Mouse (Mus musculus): ENCODE results near the gene Zswim8. TPM values are rescaled to one million over a fixed set of nuclear protein-coding genes. Genes with fewer than 3 reads are reported as not detected.

Zswim8 gene
- polyA plus RNA-seq, 1 experiment from 2014 or later, result 22.3 TPM

DNA sequence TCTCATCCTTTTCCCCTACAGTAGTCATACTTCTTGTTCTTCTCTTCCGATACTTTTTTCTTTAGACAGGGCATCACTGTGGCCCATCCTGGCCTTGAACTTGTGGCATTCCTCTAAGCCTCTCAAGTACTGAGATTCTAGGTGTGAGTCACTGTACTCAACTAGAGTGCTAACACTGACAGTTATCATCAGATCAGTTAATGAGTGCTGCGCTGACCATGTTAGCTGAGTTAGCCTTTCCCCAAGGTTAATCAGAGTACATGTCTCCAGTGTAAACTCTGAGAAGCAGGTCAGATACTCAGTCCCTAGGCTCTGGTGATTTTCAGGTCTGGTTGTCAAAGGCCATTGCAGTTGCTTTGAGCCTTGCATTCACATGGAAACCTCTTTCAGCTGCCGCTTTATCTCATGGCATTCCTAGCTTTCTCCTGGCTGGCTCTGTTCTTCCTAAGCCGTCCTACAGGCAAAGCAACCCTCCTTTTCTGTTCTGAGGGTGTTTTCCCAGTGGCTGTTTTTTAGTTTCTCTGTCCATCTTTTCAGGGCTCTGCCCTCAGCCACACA, 42.2 kb downstream of the Zswim8 start:
- H3K27me3 ChIP-seq (ENCODE audit: control insufficient read depth, insufficient read depth, low read length), result no peaks in the 10 kb centered on the region
- no peaks in the 10 kb centered on the region for H3K9me3 ChIP-seq (replicated peaks; ENCODE audit: control insufficient read depth, low read length)
- H3K4me3 ChIP-seq (ENCODE audit: low read length), result no peak overlapping the region
- H3K9ac ChIP-seq (ENCODE audit: low read length), result peak overlapping the region; percentile 25; the same call in 1 of the 2 replicates
- peak overlapping the region; percentile 84 for H3K27ac ChIP-seq (ENCODE audit: low read length)
- H3K4me2 ChIP-seq (ENCODE audit: low read depth, low read length), result no peak overlapping the region
- peaks cover 21% of the 10 kb centered on the region for H3K36me3 ChIP-seq (ENCODE audit: control insufficient read depth, insufficient read depth)
- peaks cover 29% of the 10 kb centered on the region for H3K4me1 ChIP-seq (ENCODE audit: control insufficient read depth, insufficient read depth, low read length)
- no peak; the same call in 1 of the 2 replicates for ATAC-seq (replicated peaks; ENCODE audit: extremely low read depth, insufficient read depth, low FRiP score)
- WGBS, result 51% methylated on average over 4 of the region's 4 CpGs

DNA sequence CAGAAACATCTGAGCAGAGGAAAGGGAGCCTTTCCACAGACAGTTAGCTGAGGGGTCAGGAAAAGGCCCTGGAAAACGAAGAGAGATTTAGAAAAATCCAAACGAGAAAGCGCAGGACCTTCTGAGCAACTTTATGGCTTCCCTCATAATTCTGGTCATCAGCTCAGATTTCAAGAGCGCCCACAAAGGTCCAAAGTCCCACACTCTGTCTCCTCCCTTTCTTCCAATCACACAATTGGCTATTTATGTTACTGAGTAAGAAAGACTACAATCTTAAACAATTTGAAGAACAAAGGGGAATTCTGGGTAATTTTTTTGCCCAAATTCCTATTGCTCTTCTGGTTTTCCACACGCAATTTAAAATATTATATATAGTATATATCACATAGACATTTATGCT, 43.2 kb downstream of the Zswim8 start:
- Histone ChIP-seq H3K4me1 (ENCODE audit: control insufficient read depth, insufficient read depth, low read length) (peaks cover 29% of the 10 kb centered on the region), H3K9me3 (replicated peaks; ENCODE audit: control insufficient read depth, low read length) (no peaks in the 10 kb centered on the region), H3K27ac (ENCODE audit: low read length) (peak overlapping the region; percentile 84), H3K36me3 (ENCODE audit: control insufficient read depth, insufficient read depth) (peaks cover 26% of the 10 kb centered on the region), H3K4me3 (ENCODE audit: low read length) (no peak overlapping the region), H3K27me3 (ENCODE audit: control insufficient read depth, insufficient read depth, low read length) (no peaks in the 10 kb centered on the region), H3K4me2 (ENCODE audit: low read depth, low read length) (no peak overlapping the region), H3K9ac (ENCODE audit: low read length) (peak overlapping the region; percentile 45; the same call in 1 of the 2 replicates)
- ATAC-seq (replicated peaks; ENCODE audit: extremely low read depth, insufficient read depth, low FRiP score), result no peak
- WGBS, result 81% methylated on average over 5 of the region's 5 CpGs

DNA sequence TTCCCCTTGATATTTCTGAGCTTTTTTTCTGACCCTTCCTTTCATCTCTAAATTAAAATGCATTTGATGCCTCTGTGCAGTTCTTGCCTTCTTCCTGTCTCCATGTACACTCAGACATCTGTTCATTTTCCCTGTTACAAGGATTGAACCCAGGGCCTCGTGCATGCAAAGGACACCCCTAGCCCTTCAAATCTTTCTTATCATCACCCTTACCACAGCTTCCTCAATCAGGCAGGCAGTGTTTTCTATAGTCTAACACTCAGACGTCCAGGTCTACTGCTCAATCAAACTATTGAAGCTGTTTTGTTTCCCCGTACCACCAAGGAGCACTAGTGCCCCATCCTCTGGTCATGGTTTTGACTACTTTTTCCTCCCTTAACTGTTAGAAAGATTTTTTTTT, 46.4 kb downstream of the Zswim8 start:
- H3K27me3 ChIP-seq (ENCODE audit: control insufficient read depth, insufficient read depth, low read length), result no peaks in the 10 kb centered on the region
- H3K27ac ChIP-seq (ENCODE audit: low read length), result no peak overlapping the region
- no peaks in the 10 kb centered on the region for H3K9me3 ChIP-seq (replicated peaks; ENCODE audit: control insufficient read depth, low read length)
- H3K4me1 ChIP-seq (ENCODE audit: control insufficient read depth, insufficient read depth, low read length), result peaks cover 17% of the 10 kb centered on the region
- H3K4me2 ChIP-seq (ENCODE audit: low read depth, low read length), result no peak overlapping the region
- peaks cover 52% of the 10 kb centered on the region for H3K36me3 ChIP-seq (ENCODE audit: control insufficient read depth, insufficient read depth)
- H3K9ac ChIP-seq (ENCODE audit: low read length), result no peak overlapping the region
- no peak overlapping the region for H3K4me3 ChIP-seq (ENCODE audit: low read length)
- WGBS, result 66% methylated on average over 3 of the region's 3 CpGs
- no peak for ATAC-seq (replicated peaks; ENCODE audit: extremely low read depth, insufficient read depth, low FRiP score)

DNA sequence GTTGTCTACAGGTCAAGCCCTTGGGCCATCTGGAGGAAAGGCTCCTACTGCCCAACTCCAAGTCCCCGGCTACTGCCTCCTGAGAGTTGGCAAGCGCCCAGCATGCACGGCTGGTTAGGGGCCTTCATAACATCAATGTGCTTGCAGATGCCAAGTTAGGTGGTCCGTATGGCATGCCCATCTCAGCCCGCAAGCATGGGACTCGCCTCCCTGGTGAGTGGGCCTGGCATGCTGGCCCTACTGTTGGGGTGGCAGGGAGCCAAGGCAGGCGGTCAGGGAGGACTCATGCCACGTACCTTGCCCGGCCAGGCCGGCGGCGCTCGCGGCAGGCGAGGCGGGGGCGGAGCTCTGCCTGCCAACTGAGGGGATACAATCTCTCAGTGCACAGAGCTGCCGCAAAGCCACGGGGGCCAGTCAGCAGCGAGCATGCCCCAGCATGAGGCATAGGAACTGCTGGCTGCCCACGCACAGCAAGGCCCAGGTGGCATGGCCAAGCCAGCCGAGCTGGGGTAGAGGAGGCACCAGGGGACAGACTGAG, 50.1 kb downstream of the Zswim8 start:
- 0 out of 2 replicates have a peak, but pooled peaks have one; percentile 23 for ATAC-seq (replicated peaks; ENCODE audit: extremely low read depth, insufficient read depth, low FRiP score)
- H3K4me2 ChIP-seq (ENCODE audit: low read depth, low read length), result no peak overlapping the region

DNA sequence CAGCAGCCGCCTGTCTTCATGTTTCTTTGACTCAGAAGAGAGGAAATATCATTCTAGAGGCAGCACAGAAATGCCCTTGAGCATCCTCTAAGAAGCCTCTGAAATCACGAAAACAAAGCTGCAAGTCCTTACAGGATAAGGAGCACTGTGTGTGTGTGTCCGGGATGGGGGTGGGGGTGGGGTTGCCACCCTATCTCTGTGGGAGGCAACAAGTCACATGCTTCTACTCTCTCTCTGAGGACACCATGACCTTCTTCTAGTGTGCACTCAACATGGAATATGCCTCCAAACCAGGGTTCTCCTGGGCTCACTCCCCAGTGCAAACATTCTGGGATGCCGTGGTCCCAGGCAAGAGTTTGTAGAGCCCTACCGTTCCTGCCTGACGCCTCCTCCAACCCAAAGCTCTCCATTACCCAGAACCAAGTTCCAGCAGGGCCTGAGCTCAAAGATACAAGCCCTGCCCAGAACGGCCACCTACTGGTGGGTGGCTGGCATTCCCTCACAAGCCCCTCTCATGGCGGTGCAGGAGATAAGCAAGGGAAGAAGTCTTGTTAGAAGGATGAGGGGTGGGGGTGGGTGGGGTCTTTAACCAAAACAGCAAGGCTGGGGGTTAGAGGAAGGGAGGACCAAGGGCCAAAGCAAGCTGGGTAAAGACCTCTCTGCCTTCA, 51.5 kb downstream of the Zswim8 start:
- no peak overlapping the region for H3K9ac ChIP-seq (ENCODE audit: low read length)
- H3K9me3 ChIP-seq (replicated peaks; ENCODE audit: control insufficient read depth, low read length), result no peaks in the 10 kb centered on the region
- H3K27me3 ChIP-seq (ENCODE audit: control insufficient read depth, insufficient read depth, low read length), result no peaks in the 10 kb centered on the region
- no peak overlapping the region for H3K4me2 ChIP-seq (ENCODE audit: low read depth, low read length)
- H3K4me3 ChIP-seq (ENCODE audit: low read length), result no peak overlapping the region
- H3K27ac ChIP-seq (ENCODE audit: low read length), result peak overlapping the region; percentile 49
- 60% methylated on average over 8 of the region's 8 CpGs for WGBS
- 0 out of 2 replicates have a peak, but pooled peaks have one; percentile 54 for ATAC-seq (replicated peaks; ENCODE audit: extremely low read depth, insufficient read depth, low FRiP score)
- H3K4me1 ChIP-seq (ENCODE audit: control insufficient read depth, insufficient read depth, low read length), result peaks cover 7% of the 10 kb centered on the region
- peaks cover 75% of the 10 kb centered on the region for H3K36me3 ChIP-seq (ENCODE audit: control insufficient read depth, insufficient read depth)

More for the DNA sequence above, 50.1 kb downstream of the Zswim8 start:
- H3K36me3 ChIP-seq (ENCODE audit: control insufficient read depth, insufficient read depth), result peaks cover 74% of the 10 kb centered on the region
- no peaks in the 10 kb centered on the region for H3K9me3 ChIP-seq (replicated peaks; ENCODE audit: control insufficient read depth, low read length)
- WGBS, result 89% methylated on average over 22 of the region's 22 CpGs
- peaks cover 7% of the 10 kb centered on the region for H3K4me1 ChIP-seq (ENCODE audit: control insufficient read depth, insufficient read depth, low read length)
- no peak overlapping the region for H3K9ac ChIP-seq (ENCODE audit: low read length)
- no peaks in the 10 kb centered on the region for H3K27me3 ChIP-seq (ENCODE audit: control insufficient read depth, insufficient read depth, low read length)
- no peak overlapping the region for H3K4me3 ChIP-seq (ENCODE audit: low read length)
- no peak overlapping the region for H3K27ac ChIP-seq (ENCODE audit: low read length)

DNA sequence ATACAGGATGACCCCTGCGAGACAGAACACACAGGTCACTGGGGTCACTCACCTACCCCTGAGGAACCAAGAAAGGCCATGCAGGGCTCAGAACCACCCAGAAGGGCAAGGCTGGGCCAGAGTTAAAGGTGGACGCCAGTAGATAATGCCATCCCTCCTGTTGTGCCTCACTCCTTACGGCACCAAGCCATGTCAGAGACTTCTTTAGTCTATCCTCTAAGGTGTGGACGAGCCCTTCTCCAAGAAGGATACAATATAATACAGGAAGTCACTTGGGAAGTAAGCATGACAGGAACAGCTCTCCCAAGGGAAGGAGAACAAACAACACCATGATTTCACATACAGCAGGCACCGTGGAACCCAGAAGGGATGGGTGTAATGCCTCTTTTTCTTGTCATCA, 57.6 kb downstream of the Zswim8 start:
- ATAC-seq (replicated peaks; ENCODE audit: extremely low read depth, insufficient read depth, low FRiP score), result no peak
- H3K36me3 ChIP-seq (ENCODE audit: control insufficient read depth, insufficient read depth), result peaks cover 37% of the 10 kb centered on the region
- H3K9me3 ChIP-seq (replicated peaks; ENCODE audit: control insufficient read depth, low read length), result no peaks in the 10 kb centered on the region
- peak overlapping the region; percentile 99 for H3K27ac ChIP-seq (ENCODE audit: low read length)
- peaks cover 36% of the 10 kb centered on the region for H3K4me1 ChIP-seq (ENCODE audit: control insufficient read depth, insufficient read depth, low read length)
- no peak overlapping the region for H3K4me3 ChIP-seq (ENCODE audit: low read length)
- peak overlapping the region; percentile 65 for H3K9ac ChIP-seq (ENCODE audit: low read length)
- WGBS, result 72% methylated on average over 5 of the region's 5 CpGs
- no peaks in the 10 kb centered on the region for H3K27me3 ChIP-seq (ENCODE audit: control insufficient read depth, insufficient read depth, low read length)
- peak overlapping the region; percentile 22; the same call in 1 of the 2 replicates for H3K4me2 ChIP-seq (ENCODE audit: low read depth, low read length)

DNA sequence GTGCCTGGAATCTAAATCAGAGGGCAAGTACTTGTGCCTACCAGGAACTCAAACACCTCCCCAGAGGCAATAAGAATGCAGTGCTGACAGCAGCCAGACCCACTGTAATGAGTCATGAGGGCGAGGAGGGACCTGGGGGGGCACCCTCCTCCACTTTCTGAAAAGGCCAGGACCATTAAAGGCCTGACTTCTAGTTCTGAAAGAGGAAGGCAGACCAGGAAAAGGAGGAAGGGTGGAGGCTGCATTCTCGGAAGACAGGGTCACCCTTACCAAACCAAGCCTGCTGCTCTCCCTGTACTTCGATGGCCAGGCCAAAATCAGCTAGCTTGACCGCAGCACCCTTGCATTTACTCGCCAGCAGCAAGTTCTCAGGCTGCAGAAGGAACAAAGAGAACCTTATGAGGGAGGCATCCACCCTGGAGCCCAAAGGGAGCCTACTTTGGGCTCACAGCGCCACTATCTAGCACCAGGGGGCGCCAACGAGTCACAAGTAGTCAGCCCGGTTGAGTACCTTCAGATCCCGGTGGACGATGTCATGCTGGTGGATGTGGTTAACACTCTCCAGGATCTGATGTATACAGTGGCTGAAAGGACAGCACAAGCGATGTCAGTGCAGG, 58.4 kb downstream of the Zswim8 start:
- ATAC-seq (replicated peaks; ENCODE audit: extremely low read depth, insufficient read depth, low FRiP score), result peak; percentile 83
- Histone ChIP-seq H3K27ac (ENCODE audit: low read length) (peak overlapping the region; percentile 99), H3K4me2 (ENCODE audit: low read depth, low read length) (peak overlapping the region; percentile 23; the same call in 1 of the 2 replicates), H3K27me3 (ENCODE audit: control insufficient read depth, insufficient read depth, low read length) (no peaks in the 10 kb centered on the region), H3K9me3 (replicated peaks; ENCODE audit: control insufficient read depth, low read length) (no peaks in the 10 kb centered on the region), H3K4me1 (ENCODE audit: control insufficient read depth, insufficient read depth, low read length) (peaks cover 36% of the 10 kb centered on the region), H3K36me3 (ENCODE audit: control insufficient read depth, insufficient read depth) (peaks cover 34% of the 10 kb centered on the region), H3K9ac (ENCODE audit: low read length) (peak overlapping the region; percentile 61), H3K4me3 (ENCODE audit: low read length) (no peak overlapping the region)
- 12% methylated on average over 12 of the region's 12 CpGs for WGBS

DNA sequence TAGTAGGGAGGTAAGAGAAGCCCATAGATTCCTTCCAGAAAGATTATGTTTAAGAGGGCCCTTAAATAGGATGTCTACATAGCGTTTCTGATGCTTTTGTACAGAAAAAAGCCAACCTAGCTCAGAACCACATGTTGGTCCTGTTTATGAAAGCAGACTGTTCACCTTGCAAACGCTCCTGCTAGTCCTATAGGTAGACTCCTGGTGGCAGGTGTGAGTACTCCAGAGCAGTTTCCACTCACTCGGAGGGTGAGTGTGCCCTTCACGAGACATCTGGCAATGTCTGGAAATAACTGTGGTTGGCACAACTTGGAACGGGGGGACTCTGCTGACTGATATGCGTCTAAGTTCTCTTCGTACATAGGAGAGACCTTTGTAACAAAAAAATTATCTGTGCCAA, 60.6 kb downstream of the Zswim8 start:
- Histone ChIP-seq H3K4me2 (ENCODE audit: low read depth, low read length) (peak overlapping the region; percentile 27), H3K27me3 (ENCODE audit: control insufficient read depth, insufficient read depth, low read length) (no peaks in the 10 kb centered on the region), H3K9ac (ENCODE audit: low read length) (peak overlapping the region; percentile 61), H3K4me3 (ENCODE audit: low read length) (no peak overlapping the region), H3K36me3 (ENCODE audit: control insufficient read depth, insufficient read depth) (peaks cover 25% of the 10 kb centered on the region), H3K4me1 (ENCODE audit: control insufficient read depth, insufficient read depth, low read length) (peaks cover 48% of the 10 kb centered on the region), H3K27ac (ENCODE audit: low read length) (peak overlapping the region; percentile 98), H3K9me3 (replicated peaks; ENCODE audit: control insufficient read depth, low read length) (no peaks in the 10 kb centered on the region)
- WGBS, result 53% methylated on average over 7 of the region's 7 CpGs
- ATAC-seq (replicated peaks; ENCODE audit: extremely low read depth, insufficient read depth, low FRiP score), result no peak

DNA sequence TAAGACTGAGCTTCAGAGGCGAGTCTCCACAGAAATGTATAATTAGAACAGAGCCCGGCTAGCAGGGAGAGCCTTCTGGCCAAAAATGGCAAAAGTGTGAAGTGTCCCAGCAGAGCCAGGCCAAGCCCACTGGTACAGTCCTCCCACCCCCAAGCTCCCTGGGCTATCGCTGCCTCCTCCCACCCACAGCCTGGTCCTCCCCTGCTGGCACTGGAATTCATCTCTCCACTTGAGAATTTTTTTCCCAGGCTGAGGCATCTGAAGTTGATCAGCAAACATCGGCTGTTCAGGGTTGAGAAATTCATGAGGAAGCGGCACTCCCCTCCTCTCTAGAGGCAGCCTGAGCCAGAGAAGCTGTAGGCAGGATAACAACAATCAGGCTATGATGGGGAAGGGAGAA, 61.2 kb downstream of the Zswim8 start:
- Histone ChIP-seq H3K4me1 (ENCODE audit: control insufficient read depth, insufficient read depth, low read length) (peaks cover 54% of the 10 kb centered on the region), H3K27ac (ENCODE audit: low read length) (peak overlapping the region; percentile 98), H3K27me3 (ENCODE audit: control insufficient read depth, insufficient read depth, low read length) (no peaks in the 10 kb centered on the region), H3K4me2 (ENCODE audit: low read depth, low read length) (peak overlapping the region; percentile 27), H3K9me3 (replicated peaks; ENCODE audit: control insufficient read depth, low read length) (no peaks in the 10 kb centered on the region), H3K36me3 (ENCODE audit: control insufficient read depth, insufficient read depth) (peaks cover 20% of the 10 kb centered on the region), H3K4me3 (ENCODE audit: low read length) (no peak overlapping the region), H3K9ac (ENCODE audit: low read length) (peak overlapping the region; percentile 61)
- 31% methylated on average over 5 of the region's 5 CpGs for WGBS
- ATAC-seq (replicated peaks; ENCODE audit: extremely low read depth, insufficient read depth, low FRiP score), result peak; percentile 85
